Mouse (Mus musculus) left cerebral cortex, postnatal 14 days (tissue): Measurements from ENCODE around the gene Mecom. TPM values are rescaled to one million over a fixed set of nuclear protein-coding genes. Genes with fewer than 3 reads are reported as not detected.
"Not testable (repeated sequence)": the region's sequence is repeated elsewhere in the genome, so short reads cannot be mapped to it uniquely, and the experiment has no call there.

Source experiments
- DNase-seq, 2 experiments: peaks; one replicate each; pipeline ENCODE4 v3.0.0; 2021 to 2022; ENCODE audit warnings: low spot score in 2 of 2, mixed read lengths in 1 of 2
- intact Hi-C: fragments of 180-260 bp; cut with DNase I; formaldehyde crosslinking; loops from one replicate; pipeline ENCODE4 v1.15.1; 2025
- total RNA-seq, 2 experiments: library from RNA; stranded (reverse); gene quantifications; 2 replicates each; pipeline ENCODE4 v1.2.3; 2021

Gene Mecom
- total RNA-seq, 2 experiments from 2014 or later = 5.2 to 6.0 TPM

- DNase-seq = no peak
- intact Hi-C loops = no loop called here
These were observed 94.0 kb downstream of the Mecom start for GRCm38 (mm10) chr3:30453546-30454455.

- intact Hi-C loops = no loop called here
- no peak for DNase-seq
These were observed 94.8 kb downstream of the Mecom start for GRCm38 (mm10) chr3:30453046-30453445.

GRCm38 (mm10) chr3:30452511-30452910 lies 95.3 kb downstream of the Mecom start:
- intact Hi-C loops = no loop called here
- no peak for DNase-seq

GRCm38 (mm10) chr3:30450206-30450965 lies 97.4 kb downstream of the Mecom start:
- DNase-seq = no peak
- intact Hi-C loops = no loop called here

GRCm38 (mm10) chr3:30448624-30449023 lies 99.2 kb downstream of the Mecom start:
- intact Hi-C loops = no loop called here
- DNase-seq = no peak

- no peak for DNase-seq
- intact Hi-C loops = no loop called here
These were observed 101.8 kb downstream of the Mecom start for GRCm38 (mm10) chr3:30445970-30446442.

- intact Hi-C loops = no loop called here
- DNase-seq = no peak
These were observed 102.4 kb downstream of the Mecom start for GRCm38 (mm10) chr3:30445247-30445969.

- intact Hi-C loops = no loop called here
These were observed 106.2 kb downstream of the Mecom start for GRCm38 (mm10) chr3:30441646-30442045.

GRCm38 (mm10) chr3:30438007-30438406 lies 109.8 kb downstream of the Mecom start:
- intact Hi-C loops = no loop called here
- DNase-seq = no peak

More at GRCm38 (mm10) chr3:30441646-30442045, 106.2 kb downstream of the Mecom start:
- DNase-seq = no peak

GRCm38 (mm10) chr3:30436561-30436960 lies 111.2 kb downstream of the Mecom start:
- intact Hi-C loops = no loop called here
- DNase-seq = no peak

- DNase-seq = no peak
- intact Hi-C loops = no loop called here
These were observed 111.7 kb downstream of the Mecom start for GRCm38 (mm10) chr3:30436131-30436530.

GRCm38 (mm10) chr3:30428877-30429276 lies 118.9 kb downstream of the Mecom start:
- intact Hi-C loops = no loop called here
- no peak for DNase-seq

- intact Hi-C loops = no loop called here
- DNase-seq = no peak
These were observed 123.8 kb downstream of the Mecom start for GRCm38 (mm10) chr3:30424036-30424435.

- intact Hi-C loops, DNase-seq: not testable (repeated sequence)
These were observed 125.9 kb downstream of the Mecom start for GRCm38 (mm10) chr3:30421948-30422347.

- DNase-seq = no peak
- intact Hi-C loops = no loop called here
These were observed 126.9 kb downstream of the Mecom start for GRCm38 (mm10) chr3:30420899-30421298.

- no peak for DNase-seq
- intact Hi-C loops = no loop called here
These were observed 133.6 kb downstream of the Mecom start for GRCm38 (mm10) chr3:30414173-30414572.

GRCm38 (mm10) chr3:30410778-30411177 lies 137.0 kb downstream of the Mecom start:
- intact Hi-C loops = no loop called here
- no peak for DNase-seq

- DNase-seq = peak in 1 of 2 experiments; percentile 3
These were observed 143.0 kb downstream of the Mecom start for GRCm38 (mm10) chr3:30404821-30405220.

GRCm38 (mm10) chr3:30398911-30399310 lies 148.9 kb downstream of the Mecom start:
- no peak for DNase-seq
- intact Hi-C loops = no loop called here

More at GRCm38 (mm10) chr3:30404821-30405220, 143.0 kb downstream of the Mecom start:
- intact Hi-C loops = no loop called here

- intact Hi-C loops = no loop called here
- no peak for DNase-seq
These were observed 152.9 kb downstream of the Mecom start for GRCm38 (mm10) chr3:30394911-30395310.
